Comparison of ENCODE assay signal across 27 mouse cellular contexts in the genomic region with DNA sequence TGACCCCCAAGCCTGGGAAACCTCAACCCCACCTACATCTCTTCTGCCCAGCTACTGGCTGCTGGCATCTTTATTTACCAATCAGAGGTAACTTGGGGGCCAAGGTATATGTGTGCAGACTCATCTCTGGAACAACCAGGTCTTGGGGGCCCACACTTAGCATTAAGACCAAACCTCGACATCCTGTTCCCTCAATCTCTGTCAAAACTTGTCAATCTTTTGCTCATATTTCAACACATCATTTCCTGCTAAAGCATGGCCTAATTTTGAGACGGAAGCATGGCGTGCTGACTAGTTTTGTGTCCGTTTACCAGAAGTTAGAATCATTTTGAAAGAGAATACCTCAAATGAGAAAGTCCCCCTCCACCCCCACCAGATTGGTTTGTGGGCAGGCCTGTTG. TPM values are rescaled to one million over a fixed set of nuclear protein-coding genes. Genes with fewer than 3 reads are reported as not detected.
DNase-seq lines count a peak whose midpoint lies in the region; ATAC-seq and TF ChIP-seq lines count a peak whose summit lies in the region.
"Had no signal": no experiment of that assay in that cellular context is flagged by ENCODE, and none has a peak within 500 bp of the region (broad histone marks: within the 10 kb centered on the region; RNA-seq: fewer than 3 reads in every experiment).

No protein-coding gene starts in this region.

- no peak for TF ChIP-seq CTCF in lung, adult 2 months (IDR thresholded peaks at IDR 0.05; ENCODE audit: insufficient read depth, low read length)
- no peak for TF ChIP-seq CTCF in hindbrain, postnatal 0 days (IDR thresholded peaks at IDR 0.05; ENCODE audit: low read depth)

- H3K36me3 ChIP-seq in heart, embryonic 10.5 days, result peaks cover 3% of the 10 kb centered on the region; the same call in 1 of the 2 replicates
- H3K36me3 ChIP-seq in heart, embryonic 12.5 days, result no peaks in the 10 kb centered on the region
- no peaks in the 10 kb centered on the region for H3K36me3 ChIP-seq in hindbrain, postnatal 0 days (ENCODE audit: insufficient read depth, low read length)
- H3K36me3 ChIP-seq: forebrain, embryonic 15.5 days; hindbrain, embryonic 15.5 days had no signal

- 86% methylated on average over 4 of the region's 4 CpGs for WGBS in heart, embryonic 10.5 days
- WGBS in heart, embryonic 12.5 days, result 89% methylated on average over 4 of the region's 4 CpGs
- 67% methylated on average over 4 of the region's 4 CpGs for WGBS in lung, adult 2 months
- WGBS in hindbrain, postnatal 0 days, result 93% methylated on average over 4 of the region's 4 CpGs

- no peak overlapping the region for H3K9ac ChIP-seq in heart, embryonic 12.5 days
- H3K9ac ChIP-seq in hindbrain, postnatal 0 days (replicated peaks; ENCODE audit: low read length), result no peak overlapping the region
- H3K9ac ChIP-seq: forebrain, embryonic 15.5 days; hindbrain, embryonic 15.5 days; liver, embryonic 14.5 days had no signal

- peak; percentile 30 for DNase-seq in heart, embryonic 10.5 days (ENCODE audit: low spot score)
- DNase-seq in lung, adult 2 months, result no peak
- no peak for DNase-seq in kidney, postnatal 25 days
- DNase-seq in hindbrain, postnatal 0 days (ENCODE audit: low spot score), result no peak
- DNase-seq: adrenal gland, postnatal 14 days; cerebellum, adult 9-10 months; gastrocnemius, postnatal 10 days; heart, adult 18-20 months; heart, postnatal 36 days; kidney, adult 11 months; layer of hippocampus, adult 9-11 months; right cerebral cortex, postnatal 14 days; spleen, adult 18-20 months; thymus, postnatal 36 days had no signal

- H3K9me3 ChIP-seq in heart, embryonic 10.5 days, result no peaks in the 10 kb centered on the region
- H3K9me3 ChIP-seq in heart, embryonic 12.5 days (replicated peaks), result no peaks in the 10 kb centered on the region
- H3K9me3 ChIP-seq in hindbrain, postnatal 0 days (ENCODE audit: low read length), result no peaks in the 10 kb centered on the region
- H3K9me3 ChIP-seq: embryonic facial prominence, embryonic 10.5 days; forebrain, embryonic 15.5 days; hindbrain, embryonic 15.5 days; midbrain, embryonic 10.5 days had no signal

- no peak overlapping the region for H3K4me2 ChIP-seq in heart, embryonic 12.5 days
- no peak overlapping the region for H3K4me2 ChIP-seq in hindbrain, postnatal 0 days (ENCODE audit: low read depth, low read length)
- H3K4me2 ChIP-seq: forebrain, embryonic 15.5 days; hindbrain, embryonic 15.5 days had no signal

- no peaks in the 10 kb centered on the region for H3K27me3 ChIP-seq in heart, embryonic 10.5 days (ENCODE audit: insufficient read depth, poor library complexity, severe bottlenecking)
- no peaks in the 10 kb centered on the region for H3K27me3 ChIP-seq in heart, embryonic 12.5 days (replicated peaks)
- H3K27me3 ChIP-seq in hindbrain, postnatal 0 days (ENCODE audit: insufficient read depth, low read length), result no peaks in the 10 kb centered on the region
- H3K27me3 ChIP-seq: forebrain, embryonic 15.5 days; hindbrain, embryonic 15.5 days had no signal

- H3K4me1 ChIP-seq in heart, embryonic 10.5 days, result no peaks in the 10 kb centered on the region
- no peaks in the 10 kb centered on the region for H3K4me1 ChIP-seq in heart, embryonic 12.5 days (replicated peaks)
- H3K4me1 ChIP-seq in lung, adult 2 months (ENCODE audit: control insufficient read depth, insufficient read depth, low read length), result no peaks in the 10 kb centered on the region
- H3K4me1 ChIP-seq in hindbrain, postnatal 0 days (ENCODE audit: insufficient read depth, low read length), result no peaks in the 10 kb centered on the region
- H3K4me1 ChIP-seq: embryonic facial prominence, embryonic 10.5 days; forebrain, embryonic 15.5 days; hindbrain, embryonic 15.5 days had no signal

- ATAC-seq in heart, embryonic 12.5 days (ENCODE audit: insufficient number of reproducible peaks, low FRiP score), result no peak
- ATAC-seq in common myeloid progenitor, adult 5-6 weeks (replicated peaks; ENCODE audit: low read depth, poor library complexity, severe bottlenecking), result peak; percentile 64
- ATAC-seq in megakaryocyte progenitor cell, adult 5-6 weeks (replicated peaks; ENCODE audit: poor library complexity), result peak; percentile 84
- ATAC-seq in hindbrain, postnatal 0 days, result no peak
- ATAC-seq: forebrain, embryonic 15.5 days; midbrain, embryonic 16.5 days had no signal

- TF ChIP-seq POLR2A in lung, adult 2 months (IDR thresholded peaks at IDR 0.05; ENCODE audit: borderline replicate concordance, extremely low read depth, low read depth, low read length), result no peak

- H3K4me3 ChIP-seq in heart, embryonic 10.5 days, result no peak overlapping the region
- no peak overlapping the region for H3K4me3 ChIP-seq in heart, embryonic 12.5 days
- no peak overlapping the region for H3K4me3 ChIP-seq in lung, adult 2 months (replicated peaks; ENCODE audit: extremely low read depth, low read depth, low read length)
- no peak overlapping the region for H3K4me3 ChIP-seq in hindbrain, postnatal 0 days (ENCODE audit: low read length)
- H3K4me3 ChIP-seq: embryonic facial prominence, embryonic 10.5 days; forebrain, embryonic 15.5 days; hindbrain, embryonic 15.5 days; midbrain, embryonic 10.5 days had no signal

- H3K27ac ChIP-seq in heart, embryonic 10.5 days, result no peak overlapping the region
- H3K27ac ChIP-seq in heart, embryonic 12.5 days (ENCODE audit: poor library complexity, severe bottlenecking), result no peak overlapping the region
- H3K27ac ChIP-seq in hindbrain, postnatal 0 days, result no peak overlapping the region
- H3K27ac ChIP-seq: embryonic facial prominence, embryonic 10.5 days; forebrain, embryonic 15.5 days; hindbrain, embryonic 15.5 days; liver, embryonic 14.5 days; midbrain, embryonic 10.5 days had no signal

RNA-seq across cellular contexts. Expression of gene Gm17509, which starts 39.8 kb away (rescaled TPM):
- polyA plus RNA-seq in heart, embryonic 10.5 days (2016; fragmentation: Nextera tagmentation; extraction: Ambion mirVana), result 0.27 and 0.36 TPM in 2 replicates
- polyA plus RNA-seq in heart, embryonic 12.5 days (2016; fragmentation: Nextera tagmentation; extraction: Ambion mirVana), result 0.08 and 0.15 TPM in 2 replicates
- 0.24 and 0.27 TPM in 2 replicates for total RNA-seq in common myeloid progenitor, adult 5-6 weeks (2017)
- 0.12 and 0.34 TPM in 2 replicates for total RNA-seq in megakaryocyte progenitor cell, adult 5-6 weeks (2015)
- 0.25 and 0.74 TPM in 2 replicates for total RNA-seq in megakaryocyte progenitor cell, adult 5-6 weeks (2017)
- 0.11 and 0.12 TPM in 2 replicates for polyA plus RNA-seq in lung, adult 2 months (2012; rRNA removed)
- 0.54 and 0.73 TPM in 2 replicates for total RNA-seq in hindbrain, postnatal 0 days (2014; rRNA removed)
- polyA plus RNA-seq in hindbrain, postnatal 0 days (2015; fragmentation: Nextera tagmentation; extraction: Ambion mirVana), result 0.09 and 0.15 TPM in 2 replicates
- total RNA-seq: adrenal gland, postnatal 14 days; gastrocnemius, postnatal 10 days; heart, adult 18-20 months; heart, postnatal 36 days; MEL had no signal
- polyA plus RNA-seq: heart, embryonic 14.5 days; large intestine, adult 2 months; lung, embryonic 16.5 days had no signal

RNA-seq across cellular contexts. Expression of gene Emb, which starts 52.4 kb away (rescaled TPM):
- 26.6 and 44.9 TPM in 2 replicates for polyA plus RNA-seq in heart, embryonic 10.5 days (2016; fragmentation: Nextera tagmentation; extraction: Ambion mirVana)
- 15.9 and 16.2 TPM in 2 replicates for polyA plus RNA-seq in heart, embryonic 12.5 days (2016; fragmentation: Nextera tagmentation; extraction: Ambion mirVana)
- total RNA-seq in common myeloid progenitor, adult 5-6 weeks (2017), result 368 TPM in 2 replicates
- total RNA-seq in megakaryocyte progenitor cell, adult 5-6 weeks (2015), result 420 and 495 TPM in 2 replicates
- 530 and 572 TPM in 2 replicates for total RNA-seq in megakaryocyte progenitor cell, adult 5-6 weeks (2017)
- polyA plus RNA-seq in lung, adult 2 months (2012; rRNA removed), result 60.5 and 63.4 TPM in 2 replicates
- 9.3 and 10.8 TPM in 2 replicates for total RNA-seq in hindbrain, postnatal 0 days (2014; rRNA removed)
- polyA plus RNA-seq in hindbrain, postnatal 0 days (2015; fragmentation: Nextera tagmentation; extraction: Ambion mirVana), result 18.1 and 19.1 TPM in 2 replicates

Comparison
In these comparisons a context has a peak if more than half of its experiments do, and no peak if none do; other contexts are left out.
1. ATAC-seq: peak in common myeloid progenitor, adult 5-6 weeks (single experiment) and megakaryocyte progenitor cell, adult 5-6 weeks (single experiment); none in heart, embryonic 12.5 days (single experiment) and hindbrain, postnatal 0 days (single experiment).